8 mouse cellular contexts compared by ENCODE assay signal in the genomic region with DNA sequence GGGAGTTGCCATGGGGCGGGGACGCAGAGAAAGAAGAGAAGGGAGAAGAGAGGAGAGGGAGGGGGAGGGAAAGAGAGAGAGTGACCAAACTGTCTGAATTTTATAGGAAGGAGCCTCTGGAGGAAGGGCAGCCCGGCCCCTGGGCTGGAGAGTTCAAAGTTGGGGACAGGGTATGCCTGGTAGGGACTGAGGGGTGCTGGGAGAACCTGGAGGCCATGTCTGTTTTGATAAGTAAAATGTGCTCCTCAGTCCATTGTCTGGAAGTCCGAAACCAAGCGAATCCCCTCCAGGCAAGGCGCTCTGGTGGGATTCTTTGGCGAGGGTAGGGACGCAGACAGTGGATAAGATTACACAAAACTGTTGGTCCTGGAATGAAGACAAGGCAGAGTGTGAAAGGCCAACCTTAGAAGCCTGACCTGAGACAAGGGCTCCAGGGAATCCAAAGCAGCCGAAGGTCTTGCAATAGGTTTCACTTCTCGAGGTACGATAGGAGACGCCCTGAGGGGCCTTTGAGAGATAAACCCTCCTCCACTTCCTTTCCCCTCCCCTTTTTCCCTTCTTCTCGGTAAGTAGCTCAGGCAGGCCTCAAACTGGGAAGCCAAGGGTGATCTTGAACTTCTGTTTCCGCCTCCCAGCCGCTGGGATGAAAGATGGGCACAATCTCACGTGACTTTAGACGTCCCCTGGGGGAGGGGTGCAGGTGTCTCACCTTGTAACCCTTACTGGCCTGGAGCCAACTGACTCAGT. TPM values are rescaled to one million over a fixed set of nuclear protein-coding genes. Genes with fewer than 3 reads are reported as not detected.
DNase-seq lines count a peak whose midpoint lies in the region; ATAC-seq and TF ChIP-seq lines count a peak whose summit lies in the region.

No protein-coding gene starts in this region.

- no peaks in the 10 kb centered on the region for H3K9me3 ChIP-seq in kidney, postnatal 0 days (replicated peaks; ENCODE audit: low read length)
- H3K9me3 ChIP-seq in intestine, embryonic 15.5 days, result no peaks in the 10 kb centered on the region
- H3K9me3 ChIP-seq in midbrain, postnatal 0 days (ENCODE audit: low read length), result no peaks in the 10 kb centered on the region

- peak overlapping the region; percentile 66 for H3K27ac ChIP-seq in kidney, postnatal 0 days
- H3K27ac ChIP-seq in intestine, embryonic 15.5 days, result no peak overlapping the region
- no peak overlapping the region for H3K27ac ChIP-seq in midbrain, postnatal 0 days (ENCODE audit: low read depth, low read length)
- no peak overlapping the region for H3K27ac ChIP-seq in left cerebral cortex, adult 2 months

- WGBS in kidney, postnatal 0 days, result 21% methylated on average over 17 of the region's 17 CpGs
- WGBS in intestine, embryonic 15.5 days, result 30% methylated on average over 17 of the region's 17 CpGs
- 24% methylated on average over 17 of the region's 17 CpGs for WGBS in midbrain, postnatal 0 days

- TF ChIP-seq CTCF in kidney, postnatal 0 days (IDR thresholded peaks at IDR 0.05; ENCODE audit: low read depth), result no peak
- TF ChIP-seq CTCF in midbrain, postnatal 0 days (IDR thresholded peaks at IDR 0.05), result no peak
- TF ChIP-seq CTCF in left cerebral cortex, adult 2 months (IDR thresholded peaks at IDR 0.05), result no peak

- no peaks in the 10 kb centered on the region for H3K27me3 ChIP-seq in kidney, postnatal 0 days (ENCODE audit: insufficient read depth, low read length)
- H3K27me3 ChIP-seq in intestine, embryonic 15.5 days (replicated peaks), result no peaks in the 10 kb centered on the region
- H3K27me3 ChIP-seq in midbrain, postnatal 0 days (ENCODE audit: insufficient read depth, low read length), result no peaks in the 10 kb centered on the region

- H3K4me2 ChIP-seq in kidney, postnatal 0 days (ENCODE audit: low read length), result peak overlapping the region; percentile 41
- H3K4me2 ChIP-seq in intestine, embryonic 15.5 days (replicated peaks), result peak overlapping the region; percentile 40
- 0 out of 2 replicates have a peak overlapping the region, but pooled peaks have one; percentile 9 for H3K4me2 ChIP-seq in midbrain, postnatal 0 days (ENCODE audit: low read depth, low read length, poor library complexity, severe bottlenecking)

- no peak overlapping the region for H3K4me3 ChIP-seq in kidney, postnatal 0 days (replicated peaks; ENCODE audit: low read depth, low read length)
- H3K4me3 ChIP-seq in intestine, embryonic 15.5 days (replicated peaks), result no peak overlapping the region
- H3K4me3 ChIP-seq in midbrain, postnatal 0 days (ENCODE audit: low read depth, low read length), result no peak overlapping the region
- H3K4me3 ChIP-seq in left cerebral cortex, adult 2 months, result no peak overlapping the region

- intact Hi-C loops in left cerebral cortex, adult 2 months (cut with DNase I), result loop anchor here (1.0 kb wide), 1 partner anchor 35 kb away; no protein-coding TSS in a partner anchor

- peak; percentile 59 for DNase-seq in kidney, postnatal 0 days (ENCODE audit: low spot score)
- DNase-seq in kidney, postnatal 25 days, result no peak
- peak; percentile 10 for DNase-seq in embryo, embryonic 9.5 days (ENCODE audit: extremely low spot score)
- DNase-seq in midbrain, postnatal 0 days (ENCODE audit: low spot score), result no peak
- DNase-seq in frontal cortex, adult 2 months (ENCODE audit: extremely low spot score in 1 of 2, low spot score in 1 of 2), result no peak
- DNase-seq in layer of hippocampus, adult 9-10 months (ENCODE audit: low spot score), result no peak
- DNase-seq in left cerebral cortex, adult 2 months (ENCODE audit: extremely low spot score in 1 of 2, low spot score in 2 of 2), result no peak

- peak; percentile 82; the same call in 1 of the 2 replicates for ATAC-seq in kidney, postnatal 0 days (replicated peaks; ENCODE audit: low FRiP score, low read depth)
- peak; percentile 30 for ATAC-seq in intestine, embryonic 15.5 days
- no peak; the same call in 1 of the 2 replicates for ATAC-seq in midbrain, postnatal 0 days (ENCODE audit: low FRiP score)

- H3K36me3 ChIP-seq in kidney, postnatal 0 days (ENCODE audit: insufficient read depth, low read length), result no peaks in the 10 kb centered on the region
- H3K36me3 ChIP-seq in intestine, embryonic 15.5 days, result no peaks in the 10 kb centered on the region
- H3K36me3 ChIP-seq in midbrain, postnatal 0 days (ENCODE audit: insufficient read depth, low read length), result no peaks in the 10 kb centered on the region

- peaks cover 5% of the 10 kb centered on the region for H3K4me1 ChIP-seq in kidney, postnatal 0 days (replicated peaks; ENCODE audit: insufficient read depth, low read length)
- peaks cover 6% of the 10 kb centered on the region; the same call in 1 of the 2 replicates for H3K4me1 ChIP-seq in intestine, embryonic 15.5 days (replicated peaks)
- no peaks in the 10 kb centered on the region for H3K4me1 ChIP-seq in midbrain, postnatal 0 days (ENCODE audit: insufficient read depth, low read length)

- peak overlapping the region; percentile 18; the same call in 1 of the 2 replicates for H3K9ac ChIP-seq in kidney, postnatal 0 days (ENCODE audit: low read depth, low read length)
- no peak overlapping the region for H3K9ac ChIP-seq in intestine, embryonic 15.5 days
- H3K9ac ChIP-seq in midbrain, postnatal 0 days (replicated peaks; ENCODE audit: low read length, poor library complexity, severe bottlenecking), result no peak overlapping the region

RNA-seq across cellular contexts. Expression of a gene that starts 6.6 kb away (rescaled TPM):
- 21.0 and 21.2 TPM in 2 replicates for polyA plus RNA-seq in kidney, postnatal 0 days (2015; fragmentation: Nextera tagmentation; extraction: Ambion mirVana)
- polyA plus RNA-seq in intestine, embryonic 15.5 days (2015; fragmentation: Nextera tagmentation; extraction: Ambion mirVana), result 12.0 and 14.7 TPM in 2 replicates
- 52.9 and 65.5 TPM in 2 replicates for total RNA-seq in midbrain, postnatal 0 days (2014; rRNA removed)
- 24.3 and 27.2 TPM in 2 replicates for polyA plus RNA-seq in midbrain, postnatal 0 days (2015; fragmentation: Nextera tagmentation; extraction: Ambion mirVana)
- 34.1 and 35.7 TPM in 2 replicates for polyA plus RNA-seq in frontal cortex, adult 2 months (2012; rRNA removed)
- 10 to 100 TPM; 74.5 to 78.6 TPM for total RNA-seq in left cerebral cortex, adult 2 months (2021)

RNA-seq across cellular contexts. Expression of a gene that starts 42.6 kb away (rescaled TPM):
- not detected in 2 replicates for polyA plus RNA-seq in kidney, postnatal 0 days (2015; fragmentation: Nextera tagmentation; extraction: Ambion mirVana)
- polyA plus RNA-seq in intestine, embryonic 15.5 days (2015; fragmentation: Nextera tagmentation; extraction: Ambion mirVana), result not detected in 2 replicates
- not detected in 2 replicates for total RNA-seq in midbrain, postnatal 0 days (2014; rRNA removed)
- polyA plus RNA-seq in midbrain, postnatal 0 days (2015; fragmentation: Nextera tagmentation; extraction: Ambion mirVana), result not detected in 2 replicates
- polyA plus RNA-seq in frontal cortex, adult 2 months (2012; rRNA removed), result not detected in 2 replicates
- not detected for total RNA-seq in left cerebral cortex, adult 2 months (2021)

RNA-seq across cellular contexts. Expression of a gene that starts 47.9 kb away (rescaled TPM):
- 12.9 and 15.7 TPM in 2 replicates for polyA plus RNA-seq in kidney, postnatal 0 days (2015; fragmentation: Nextera tagmentation; extraction: Ambion mirVana)
- 6.7 and 7.7 TPM in 2 replicates for polyA plus RNA-seq in intestine, embryonic 15.5 days (2015; fragmentation: Nextera tagmentation; extraction: Ambion mirVana)
- total RNA-seq in midbrain, postnatal 0 days (2014; rRNA removed), result 98.6 and 135 TPM in 2 replicates
- 76.1 and 76.3 TPM in 2 replicates for polyA plus RNA-seq in midbrain, postnatal 0 days (2015; fragmentation: Nextera tagmentation; extraction: Ambion mirVana)
- polyA plus RNA-seq in frontal cortex, adult 2 months (2012; rRNA removed), result 137 and 156 TPM in 2 replicates
- total RNA-seq in left cerebral cortex, adult 2 months (2021), result 100 to 1,000 TPM; 161 to 173 TPM

RNA-seq across cellular contexts. Expression of a gene that starts 50.7 kb away (rescaled TPM):
- polyA plus RNA-seq in kidney, postnatal 0 days (2015; fragmentation: Nextera tagmentation; extraction: Ambion mirVana), result 34.6 and 38.7 TPM in 2 replicates
- 49.8 and 52.8 TPM in 2 replicates for polyA plus RNA-seq in intestine, embryonic 15.5 days (2015; fragmentation: Nextera tagmentation; extraction: Ambion mirVana)
- 66.6 and 71.4 TPM in 2 replicates for total RNA-seq in midbrain, postnatal 0 days (2014; rRNA removed)
- 65.6 and 66.5 TPM in 2 replicates for polyA plus RNA-seq in midbrain, postnatal 0 days (2015; fragmentation: Nextera tagmentation; extraction: Ambion mirVana)
- polyA plus RNA-seq in frontal cortex, adult 2 months (2012; rRNA removed), result 62.9 and 70.6 TPM in 2 replicates
- 10 to 100 TPM; 48.8 to 52.7 TPM for total RNA-seq in left cerebral cortex, adult 2 months (2021)

Comparison
In these comparisons a context has a peak if more than half of its experiments do, and no peak if none do; other contexts are left out.
1. DNase-seq: peak in kidney, postnatal 0 days (single experiment) and embryo, embryonic 9.5 days (single experiment); none in kidney, postnatal 25 days (0 of 2), midbrain, postnatal 0 days (single experiment), frontal cortex, adult 2 months (0 of 2), layer of hippocampus, adult 9-10 months (single experiment) and left cerebral cortex, adult 2 months (0 of 2).
2. Peak in every context shown above with its lines, with median percentiles within 50 percentile points of each other: H3K4me2 ChIP-seq.